Mouse (Mus musculus) spleen, postnatal 14 days (tissue): ENCODE results near the gene Nit1.

ENCODE experiments used
- DNase-seq, 2 experiments: peaks; one replicate each; pipeline ENCODE4 v3.0.0; 2021 to 2022; ENCODE audit warnings: low spot score in 2 of 2

The Nit1 gene

DNA sequence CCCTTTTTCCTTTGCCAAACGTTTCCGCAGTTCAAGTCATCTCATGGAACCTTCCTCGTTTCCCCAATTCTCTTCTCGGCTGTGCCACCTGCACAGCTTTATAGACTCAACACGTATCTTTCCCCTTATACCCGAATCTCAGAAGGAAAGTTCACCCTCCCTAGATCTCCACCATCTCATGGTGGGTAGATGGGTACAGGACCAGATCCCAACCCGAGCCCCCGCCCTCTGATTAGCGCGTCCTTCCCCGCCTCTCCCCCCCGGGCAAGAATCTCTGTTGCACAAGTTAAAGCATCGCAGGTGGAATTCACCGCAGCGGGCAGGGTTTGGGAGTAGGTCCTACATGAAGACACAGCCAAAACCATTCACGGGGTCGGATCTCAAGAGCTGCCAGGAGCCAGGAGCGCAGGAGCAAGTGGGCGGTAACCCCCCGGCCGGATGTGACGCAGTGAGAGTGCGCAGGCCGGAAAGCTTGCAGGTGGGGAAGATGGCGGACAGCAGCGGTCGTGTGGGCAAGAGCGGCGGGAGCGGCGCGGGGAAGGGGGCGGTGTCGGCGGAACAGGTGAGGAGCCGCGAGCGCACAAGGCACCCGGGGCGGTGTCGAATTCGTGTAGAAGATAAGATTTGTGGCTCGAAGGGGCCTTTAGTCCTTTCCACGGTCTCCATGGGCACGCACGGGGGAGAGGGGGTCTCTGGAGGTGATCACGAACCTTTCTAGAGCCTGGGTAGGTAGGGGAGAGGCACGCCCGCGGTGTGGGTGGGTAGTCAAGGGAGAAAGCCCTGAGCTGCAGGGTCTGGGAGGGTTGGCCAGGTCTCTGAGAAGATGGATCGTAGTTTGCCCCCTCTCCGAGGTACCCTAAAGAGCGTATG, at the start of gene Nit1, which contains the start of gene Pfdn2:
Gene Nit1 (minus strand): TSS at position 422 of the 870 bp plus-strand sequence.
Gene Pfdn2 (plus strand): TSS at position 446 of the 870 bp plus-strand sequence.
- DNase-seq, result peak; percentile 75 to 87

DNA sequence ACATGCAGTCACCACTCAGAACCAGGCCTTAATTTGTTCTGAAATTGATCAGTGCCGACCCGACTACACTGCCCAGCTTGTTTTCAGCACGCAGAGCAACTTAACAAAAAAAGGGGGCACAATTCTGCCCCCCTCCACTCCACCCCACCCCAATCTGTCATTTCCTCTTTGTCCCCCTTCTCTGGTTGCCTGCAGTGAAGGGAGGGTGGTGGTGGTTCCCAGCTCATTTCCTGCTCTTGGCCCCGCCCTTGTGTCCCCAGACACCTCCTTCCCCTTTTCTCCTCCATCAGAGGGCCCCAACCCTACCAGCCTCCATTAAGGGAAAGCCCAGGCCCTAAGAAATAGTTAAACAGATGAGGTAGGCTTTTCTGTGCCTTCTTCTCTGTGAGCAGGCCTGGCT, 44.7 kb upstream of the Nit1 start:
- peak; percentile 48 to 60 for DNase-seq

GRCm38 (mm10) chr1:171388376-171389102, 43.1 kb upstream of the Nit1 start, which contains the start of gene Arhgap30:
TSS of gene Arhgap30 (plus strand) at chr1:171388954.
- peak; percentile 65 to 72 for DNase-seq

GRCm38 (mm10) chr1:171387099-171387498, 41.7 kb upstream of the Nit1 start:
- DNase-seq, result peak in 1 of 2 experiments; percentile 18

DNA sequence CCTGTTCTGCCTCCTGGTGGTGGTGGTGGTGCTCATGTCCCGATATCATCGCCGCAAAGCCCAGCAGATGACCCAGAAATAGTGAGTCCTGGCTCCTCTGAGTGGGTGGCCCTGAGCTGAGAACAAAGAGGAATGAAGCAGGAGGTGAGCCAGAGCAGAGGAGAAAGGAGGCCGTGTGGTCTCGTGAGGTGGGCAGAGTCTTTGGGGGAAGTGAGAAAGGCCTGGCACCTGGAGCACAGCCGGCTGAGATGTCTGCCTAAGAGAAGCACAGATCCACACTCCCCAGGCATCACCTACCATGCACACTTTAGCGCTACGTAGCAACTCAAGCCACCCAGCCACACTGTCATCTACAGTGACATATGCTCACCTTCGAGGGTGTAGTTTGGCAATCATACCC, 39.7 kb upstream of the Nit1 start:
- DNase-seq, result no peak

DNA sequence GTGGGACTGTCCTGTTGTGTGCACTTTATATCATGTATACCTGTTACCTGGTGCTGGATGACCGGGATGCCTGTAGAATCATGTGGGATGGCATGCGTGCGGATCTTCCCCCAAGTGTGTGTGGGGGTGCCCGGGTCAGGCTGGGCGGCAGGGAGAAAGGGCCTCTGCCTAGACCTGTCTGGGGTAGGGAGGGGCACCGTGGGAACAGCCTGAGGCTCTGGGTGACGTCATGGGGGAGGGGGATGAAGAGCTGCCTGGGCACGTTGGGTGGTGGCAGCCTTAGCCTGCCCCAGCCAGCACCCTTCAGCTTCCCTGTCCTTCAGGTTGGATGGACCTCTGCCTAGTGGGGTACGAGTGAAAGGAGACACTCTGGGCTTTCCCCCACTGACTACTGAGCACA, 38.9 kb upstream of the Nit1 start:
- no peak for DNase-seq

DNA sequence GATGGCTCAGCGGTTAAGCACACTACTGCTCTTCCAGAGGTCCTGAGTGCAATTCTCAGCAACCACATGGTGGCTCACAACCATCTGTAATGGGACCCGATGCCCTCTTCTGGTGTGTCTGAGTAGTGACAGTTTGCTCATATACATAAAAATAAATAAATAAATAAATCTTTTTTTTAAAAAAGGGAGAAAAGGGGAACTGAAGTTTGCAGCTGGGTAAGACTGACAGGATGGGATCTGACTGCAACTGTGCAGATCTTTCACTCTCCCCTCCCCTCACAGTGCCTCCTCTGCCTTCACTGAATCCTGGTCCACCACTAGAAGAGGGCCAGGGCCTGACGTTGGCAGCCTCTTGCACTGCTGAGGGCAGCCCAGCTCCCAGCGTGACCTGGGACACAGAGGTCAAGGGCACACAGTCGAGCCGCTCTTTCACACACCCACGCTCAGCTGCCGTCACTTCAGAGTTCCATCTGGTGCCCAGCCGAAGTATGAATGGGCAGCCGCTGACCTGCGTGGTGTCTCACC, 36.7 kb upstream of the Nit1 start:
- no peak for DNase-seq

DNA sequence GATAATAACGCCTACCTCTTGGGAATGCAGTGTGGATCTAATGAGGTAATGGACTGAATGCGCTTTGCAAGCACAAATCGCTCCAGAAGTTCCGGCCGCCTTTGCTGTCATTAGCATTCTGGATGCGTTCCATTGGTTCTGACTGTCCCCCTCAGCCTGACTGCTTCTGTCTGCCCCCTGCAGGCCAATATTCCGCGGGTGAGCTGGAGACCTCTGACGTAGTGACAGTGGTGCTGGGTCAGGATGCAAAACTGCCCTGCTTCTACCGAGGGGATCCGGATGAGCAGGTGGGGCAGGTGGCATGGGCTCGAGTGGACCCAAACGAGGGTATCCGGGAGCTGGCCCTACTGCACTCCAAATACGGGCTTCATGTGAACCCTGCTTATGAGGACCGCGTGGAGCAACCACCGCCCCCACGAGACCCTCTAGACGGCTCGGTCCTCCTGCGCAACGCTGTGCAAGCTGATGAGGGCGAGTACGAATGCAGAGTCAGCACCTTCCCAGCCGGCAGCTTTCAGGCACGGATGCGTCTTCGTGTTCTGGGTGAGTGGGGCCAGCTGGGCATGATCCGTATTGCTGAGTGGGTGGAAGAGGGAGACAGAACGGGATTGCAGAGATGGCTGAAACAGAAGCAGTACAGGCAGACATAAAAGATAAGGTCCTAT, 34.6 kb upstream of the Nit1 start:
- peak; percentile 55 to 74 for DNase-seq

- no peak for DNase-seq
Measured at GRCm38 (mm10) chr1:171378298-171378697, 32.9 kb upstream of the Nit1 start.

- no peak for DNase-seq
Measured at GRCm38 (mm10) chr1:171375646-171376097, 30.2 kb upstream of the Nit1 start.

GRCm38 (mm10) chr1:171373946-171374345, 28.5 kb upstream of the Nit1 start:
- no peak for DNase-seq

DNA sequence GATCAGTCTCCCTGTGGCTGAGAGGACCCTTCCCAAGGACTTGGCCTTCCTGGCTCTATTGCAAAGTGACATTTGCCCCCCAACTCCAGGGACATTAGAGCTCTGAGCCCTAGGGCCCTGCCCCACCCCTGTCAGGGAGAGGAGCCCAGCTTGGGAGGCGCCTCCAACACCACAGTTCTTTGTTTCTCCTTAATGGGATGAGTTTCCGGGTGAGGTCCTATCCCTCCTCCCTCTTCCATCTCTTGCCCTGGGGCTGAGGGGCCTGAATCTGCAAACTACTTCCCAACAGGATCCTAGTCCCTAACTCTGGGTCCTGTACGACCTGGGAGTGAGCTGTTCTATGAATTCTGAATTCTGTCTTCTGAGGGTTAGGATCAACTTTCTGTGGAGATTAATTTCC, 27.4 kb upstream of the Nit1 start:
- no peak for DNase-seq

- no peak for DNase-seq
Measured at GRCm38 (mm10) chr1:171369845-171370556, 24.6 kb upstream of the Nit1 start, which contains the start of gene Nectin4. TSS of gene Nectin4 (plus strand) at chr1:171370099.

DNA sequence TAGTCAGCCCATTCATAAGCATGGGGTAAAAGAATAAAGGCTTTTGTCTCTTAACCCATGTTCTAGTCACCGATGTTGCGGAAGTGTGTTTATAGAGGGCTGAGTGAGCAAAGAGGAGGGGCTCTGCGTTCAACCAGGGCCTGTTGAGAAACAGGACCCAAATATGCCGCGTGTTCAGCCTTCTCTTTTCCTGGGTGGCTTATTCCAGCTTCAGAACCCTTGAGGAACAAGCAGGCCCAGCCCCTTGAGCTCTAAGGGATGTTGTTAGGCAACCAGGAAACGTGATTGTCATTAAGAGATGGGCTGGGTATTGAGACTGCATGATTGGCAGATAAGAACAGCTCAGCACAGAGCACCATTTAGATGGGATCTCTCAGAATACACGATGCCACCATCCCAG, 20.5 kb upstream of the Nit1 start:
- no peak for DNase-seq

- DNase-seq, result peak; percentile 51 to 70
Measured at GRCm38 (mm10) chr1:171361106-171362103, 16.0 kb upstream of the Nit1 start.

- peak; percentile 70 to 90 for DNase-seq
Measured at GRCm38 (mm10) chr1:171360656-171361055, 15.2 kb upstream of the Nit1 start, which contains the start of gene Klhdc9. TSS of gene Klhdc9 (minus strand) at chr1:171360798.

- no peak for DNase-seq
Measured at GRCm38 (mm10) chr1:171360253-171360652, 14.8 kb upstream of the Nit1 start.

DNA sequence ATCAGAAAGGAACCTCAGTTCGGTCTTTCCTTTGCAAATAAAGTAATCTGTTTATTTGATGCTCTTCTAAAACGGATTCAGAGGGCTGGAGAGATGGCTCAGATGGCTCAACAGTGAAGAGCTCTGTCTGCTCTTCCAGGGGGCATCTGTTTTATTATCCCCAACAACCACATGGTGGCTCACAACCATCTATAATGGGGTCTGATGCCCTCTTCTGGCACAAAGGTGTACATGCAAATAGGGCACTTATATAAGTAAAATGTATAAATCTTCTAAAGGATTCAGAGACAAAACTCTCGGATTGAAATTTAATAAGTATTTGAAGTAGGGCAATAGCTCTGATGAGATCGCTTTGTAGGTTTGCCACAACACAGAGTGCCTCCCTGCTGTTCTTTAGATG, 13.0 kb upstream of the Nit1 start:
- peak in 1 of 2 experiments; percentile 30 for DNase-seq

DNA sequence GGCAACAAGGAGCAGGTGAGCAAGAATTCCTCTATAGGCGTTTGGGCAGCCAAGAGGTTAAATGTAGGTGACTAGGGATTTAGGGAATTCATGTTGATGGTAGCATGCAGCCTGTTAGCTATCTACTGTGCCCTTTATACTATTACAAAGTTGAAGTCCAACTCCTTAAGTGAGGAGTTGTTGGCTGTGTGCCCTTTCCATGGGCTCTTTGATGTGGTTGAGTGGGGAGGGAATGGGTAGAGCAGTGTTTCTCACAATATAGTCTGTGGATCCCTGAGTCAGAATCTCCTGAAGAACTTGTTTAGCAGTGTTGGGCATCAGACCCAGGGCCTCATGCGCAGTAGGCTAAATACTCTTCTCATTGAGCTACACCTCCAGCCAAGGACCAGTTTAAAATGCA, 11.4 kb upstream of the Nit1 start:
- no peak for DNase-seq
